11 mouse cellular contexts compared by ENCODE assay signal in genomic region chr3:103379371-103379770, GRCm38 (mm10).
"Had no signal": no experiment of that assay in that cellular context is flagged by ENCODE, and none has a peak within 500 bp of the region (broad histone marks: within the 10 kb centered on the region; RNA-seq: fewer than 3 reads in every experiment).

No protein-coding gene starts in this region.

- H3K4me1 ChIP-seq: lung, embryonic 15.5 days; stomach, embryonic 15.5 days had no signal

- DNase-seq: kidney, postnatal 14 days; right cerebral cortex, postnatal 14 days; thymus, postnatal 36 days had no signal

- H3K4me3 ChIP-seq: kidney, embryonic 15.5 days; left cerebral cortex, adult 2 months; limb, embryonic 15.5 days; liver, embryonic 12.5 days; lung, embryonic 15.5 days; stomach, embryonic 15.5 days had no signal

- H3K36me3 ChIP-seq: kidney, embryonic 15.5 days; limb, embryonic 15.5 days; liver, embryonic 12.5 days; lung, embryonic 15.5 days; stomach, embryonic 15.5 days had no signal

- H3K4me2 ChIP-seq: kidney, embryonic 15.5 days; limb, embryonic 15.5 days; liver, embryonic 12.5 days; lung, embryonic 15.5 days; midbrain, embryonic 11.5 days; stomach, embryonic 15.5 days had no signal

- H3K27ac ChIP-seq: kidney, embryonic 15.5 days; left cerebral cortex, adult 2 months; limb, embryonic 15.5 days; liver, embryonic 12.5 days; lung, embryonic 15.5 days; stomach, embryonic 15.5 days had no signal

- H3K27me3 ChIP-seq: kidney, embryonic 15.5 days; limb, embryonic 15.5 days; liver, embryonic 12.5 days; lung, embryonic 15.5 days; stomach, embryonic 15.5 days had no signal

- H3K9me3 ChIP-seq: kidney, embryonic 15.5 days; limb, embryonic 15.5 days; lung, embryonic 15.5 days; stomach, embryonic 15.5 days had no signal

- ATAC-seq: liver, embryonic 12.5 days; midbrain, embryonic 16.5 days had no signal

- H3K9ac ChIP-seq: kidney, embryonic 15.5 days; limb, embryonic 15.5 days; liver, embryonic 12.5 days; lung, embryonic 15.5 days; stomach, embryonic 15.5 days had no signal
